Mouse (Mus musculus): ENCODE data around the gene Banp. TPM values are rescaled to one million over a fixed set of nuclear protein-coding genes. Genes with fewer than 3 reads are reported as not detected.

Banp gene
- polyA plus RNA-seq, 1 experiment from 2014 or later: 23.1 TPM

- H3K27ac ChIP-seq: no peak overlapping the region
- TF ChIP-seq CTCF (IDR thresholded peaks at IDR 0.05; ENCODE audit: low read depth): no peak
- H3K4me3 ChIP-seq (replicated peaks; ENCODE audit: low read depth, low read length): no peak overlapping the region
- H3K9ac ChIP-seq (ENCODE audit: low read depth, low read length): no peak overlapping the region
- DNase-seq (ENCODE audit: low spot score) (no peak), ATAC-seq (replicated peaks; ENCODE audit: low FRiP score, low read depth) (no peak)
- no peak overlapping the region for H3K4me2 ChIP-seq (ENCODE audit: low read length)
- no peaks in the 10 kb centered on the region for H3K36me3 ChIP-seq (ENCODE audit: insufficient read depth, low read length)
- H3K27me3 ChIP-seq (ENCODE audit: insufficient read depth, low read length): no peaks in the 10 kb centered on the region
- H3K4me1 ChIP-seq (replicated peaks; ENCODE audit: insufficient read depth, low read length): peaks cover 6% of the 10 kb centered on the region
- WGBS: 11% methylated on average over 2 of the region's 2 CpGs
- H3K9me3 ChIP-seq (replicated peaks; ENCODE audit: low read length): no peaks in the 10 kb centered on the region
These were observed 6.5 kb upstream of the Banp start for GRCm38 (mm10) chr8:121943057-121943540.

- H3K27ac ChIP-seq: no peak overlapping the region
- peaks cover 8% of the 10 kb centered on the region for H3K4me1 ChIP-seq (replicated peaks; ENCODE audit: insufficient read depth, low read length)
- H3K36me3 ChIP-seq (ENCODE audit: insufficient read depth, low read length): no peaks in the 10 kb centered on the region
- 71% methylated on average over 8 of the region's 8 CpGs for WGBS
- no peak overlapping the region for H3K4me3 ChIP-seq (replicated peaks; ENCODE audit: low read depth, low read length)
- no peaks in the 10 kb centered on the region for H3K9me3 ChIP-seq (replicated peaks; ENCODE audit: low read length)
- ATAC-seq (replicated peaks; ENCODE audit: low FRiP score, low read depth) (no peak), DNase-seq (ENCODE audit: low spot score) (no peak)
- H3K9ac ChIP-seq (ENCODE audit: low read depth, low read length): no peak overlapping the region
- H3K4me2 ChIP-seq (ENCODE audit: low read length): no peak overlapping the region
- no peaks in the 10 kb centered on the region for H3K27me3 ChIP-seq (ENCODE audit: insufficient read depth, low read length)
- no peak for TF ChIP-seq CTCF (IDR thresholded peaks at IDR 0.05; ENCODE audit: low read depth)
These were observed 5.8 kb upstream of the Banp start for GRCm38 (mm10) chr8:121943716-121944115.

GRCm38 (mm10) chr8:121944831-121945230, 4.7 kb upstream of the Banp start, which contains the start of gene Car5a:
Car5a (minus strand) TSS chr8:121944904.
- no peak within 1 kb of the TSS for H3K27ac ChIP-seq
- H3K9me3 ChIP-seq (replicated peaks; ENCODE audit: low read length): no peaks in the 10 kb centered on the region
- no peak within 1 kb of the TSS for H3K4me3 ChIP-seq (replicated peaks; ENCODE audit: low read depth, low read length)
- H3K36me3 ChIP-seq (ENCODE audit: insufficient read depth, low read length): no peaks in the 10 kb centered on the region
- no peak for TF ChIP-seq CTCF (IDR thresholded peaks at IDR 0.05; ENCODE audit: low read depth)
- no peaks in the 10 kb centered on the region for H3K27me3 ChIP-seq (ENCODE audit: insufficient read depth, low read length)
- DNase-seq (ENCODE audit: low spot score): no peak
- no peak within 1 kb of the TSS for H3K4me2 ChIP-seq (ENCODE audit: low read length)
- no peak for ATAC-seq (replicated peaks; ENCODE audit: low FRiP score, low read depth)
- H3K9ac ChIP-seq (ENCODE audit: low read depth, low read length): no peak within 1 kb of the TSS; the same call in 1 of the 2 replicates
- peaks cover 10% of the 10 kb centered on the region for H3K4me1 ChIP-seq (replicated peaks; ENCODE audit: insufficient read depth, low read length)

- WGBS: 80% methylated on average over 7 of the region's 7 CpGs
- Histone ChIP-seq H3K4me2 (ENCODE audit: low read length) (no peak overlapping the region), H3K27ac (no peak overlapping the region), H3K9me3 (replicated peaks; ENCODE audit: low read length) (no peaks in the 10 kb centered on the region), H3K36me3 (ENCODE audit: insufficient read depth, low read length) (no peaks in the 10 kb centered on the region), H3K4me3 (replicated peaks; ENCODE audit: low read depth, low read length) (no peak overlapping the region), H3K27me3 (ENCODE audit: insufficient read depth, low read length) (no peaks in the 10 kb centered on the region), H3K4me1 (replicated peaks; ENCODE audit: insufficient read depth, low read length) (peaks cover 10% of the 10 kb centered on the region), H3K9ac (ENCODE audit: low read depth, low read length) (no peak overlapping the region)
- no peak for ATAC-seq (replicated peaks; ENCODE audit: low FRiP score, low read depth)
- TF ChIP-seq CTCF (IDR thresholded peaks at IDR 0.05; ENCODE audit: low read depth): no peak
- DNase-seq (ENCODE audit: low spot score): no peak
These were observed 3.2 kb upstream of the Banp start for GRCm38 (mm10) chr8:121946351-121946750.

GRCm38 (mm10) chr8:121947047-121947752, 2.4 kb upstream of the Banp start:
- peak overlapping the region; percentile 85 for H3K27ac ChIP-seq
- DNase-seq (ENCODE audit: low spot score): no peak
- 33% methylated on average over 19 of the region's 19 CpGs for WGBS
- H3K9me3 ChIP-seq (replicated peaks; ENCODE audit: low read length): no peaks in the 10 kb centered on the region
- H3K4me3 ChIP-seq (replicated peaks; ENCODE audit: low read depth, low read length): peak overlapping the region; percentile 30
- ATAC-seq (replicated peaks; ENCODE audit: low FRiP score, low read depth): no peak
- no peak for TF ChIP-seq CTCF (IDR thresholded peaks at IDR 0.05; ENCODE audit: low read depth)
- H3K4me2 ChIP-seq (ENCODE audit: low read length): peak overlapping the region; percentile 61
- no peaks in the 10 kb centered on the region for H3K36me3 ChIP-seq (ENCODE audit: insufficient read depth, low read length)
- H3K9ac ChIP-seq (ENCODE audit: low read depth, low read length): peak overlapping the region; percentile 59
- no peaks in the 10 kb centered on the region for H3K27me3 ChIP-seq (ENCODE audit: insufficient read depth, low read length)
- H3K4me1 ChIP-seq (replicated peaks; ENCODE audit: insufficient read depth, low read length): peaks cover 17% of the 10 kb centered on the region

GRCm38 (mm10) chr8:121947753-121948141, 1.8 kb upstream of the Banp start:
- peaks cover 22% of the 10 kb centered on the region for H3K4me1 ChIP-seq (replicated peaks; ENCODE audit: insufficient read depth, low read length)
- no peaks in the 10 kb centered on the region for H3K36me3 ChIP-seq (ENCODE audit: insufficient read depth, low read length)
- H3K9me3 ChIP-seq (replicated peaks; ENCODE audit: low read length): no peaks in the 10 kb centered on the region
- H3K4me3 ChIP-seq (replicated peaks; ENCODE audit: low read depth, low read length): peak overlapping the region; percentile 30
- 1% methylated on average over 18 of the region's 18 CpGs for WGBS
- H3K9ac ChIP-seq (ENCODE audit: low read depth, low read length): peak overlapping the region; percentile 59
- no peak for TF ChIP-seq CTCF (IDR thresholded peaks at IDR 0.05; ENCODE audit: low read depth)
- peak overlapping the region; percentile 61 for H3K4me2 ChIP-seq (ENCODE audit: low read length)
- peak overlapping the region; percentile 85 for H3K27ac ChIP-seq
- DNase-seq (ENCODE audit: low spot score) (peak; percentile 98), ATAC-seq (replicated peaks; ENCODE audit: low FRiP score, low read depth) (peak; percentile 16; the same call in 1 of the 2 replicates)
- H3K27me3 ChIP-seq (ENCODE audit: insufficient read depth, low read length): no peaks in the 10 kb centered on the region

All from kidney, postnatal 0 days (tissue).